Mouse (Mus musculus): ENCODE results near the gene Cbfa2t2.
A peak's percentile ranks its signal among the peaks of the same experiment; 100 is the strongest.
"Not testable (repeated sequence)": the region's sequence is repeated elsewhere in the genome, so short reads cannot be mapped to it uniquely, and the experiment has no call there.

The Cbfa2t2 gene

DNA sequence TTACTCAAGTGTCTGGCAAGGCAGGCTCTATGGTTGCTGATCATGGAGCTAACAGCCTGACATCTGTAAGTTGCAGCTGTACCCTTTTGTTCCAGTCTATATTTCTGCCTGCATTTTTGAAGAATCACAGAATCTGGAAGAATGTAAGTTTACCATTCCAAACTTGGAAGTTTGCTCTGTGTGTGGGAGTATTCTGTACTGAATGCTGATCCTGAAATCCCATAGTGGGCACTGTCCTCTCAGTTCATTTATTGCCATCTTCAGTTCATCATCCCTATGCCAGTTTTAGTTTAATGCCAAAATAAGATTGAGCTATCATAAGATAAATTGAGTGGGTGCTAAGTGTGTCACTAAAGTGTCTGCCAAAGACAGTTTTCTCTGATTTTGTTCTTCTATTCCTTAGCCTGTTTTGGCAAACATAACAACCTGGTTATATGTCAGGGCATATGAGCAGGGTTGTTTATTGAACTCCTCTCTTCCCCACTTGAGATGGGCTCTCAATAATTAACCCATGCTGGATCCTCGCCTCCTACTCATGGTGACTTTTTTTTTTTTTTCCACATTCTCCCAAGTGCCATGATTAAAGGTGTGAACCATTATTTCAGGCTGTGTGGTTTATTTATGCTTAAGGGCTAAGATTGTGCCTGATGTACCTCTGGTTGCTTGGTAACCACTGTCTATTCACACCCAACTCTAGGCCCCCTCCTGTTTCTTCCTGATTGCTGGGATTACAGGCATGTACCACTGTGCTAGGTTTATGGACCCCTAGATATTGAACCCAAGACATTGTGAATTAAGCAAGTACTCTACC, 38.2 kb downstream of the Cbfa2t2 start:
- no peak for DNase-seq

DNA sequence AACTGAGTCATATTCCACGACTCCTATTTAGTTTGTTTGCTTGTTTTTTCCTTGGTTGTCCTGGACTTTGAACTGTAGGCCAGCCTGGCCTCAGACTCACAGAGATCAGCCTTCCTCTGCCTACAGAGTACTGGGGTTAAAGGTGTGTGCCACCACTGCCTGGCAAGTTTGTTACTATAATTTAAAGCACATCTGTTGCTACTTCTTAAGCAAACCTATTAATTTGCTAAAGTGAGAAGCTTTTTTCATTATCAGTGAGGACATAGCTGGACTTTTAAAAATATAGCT, 38.7 kb downstream of the Cbfa2t2 start:
- DNase-seq = no peak

DNA sequence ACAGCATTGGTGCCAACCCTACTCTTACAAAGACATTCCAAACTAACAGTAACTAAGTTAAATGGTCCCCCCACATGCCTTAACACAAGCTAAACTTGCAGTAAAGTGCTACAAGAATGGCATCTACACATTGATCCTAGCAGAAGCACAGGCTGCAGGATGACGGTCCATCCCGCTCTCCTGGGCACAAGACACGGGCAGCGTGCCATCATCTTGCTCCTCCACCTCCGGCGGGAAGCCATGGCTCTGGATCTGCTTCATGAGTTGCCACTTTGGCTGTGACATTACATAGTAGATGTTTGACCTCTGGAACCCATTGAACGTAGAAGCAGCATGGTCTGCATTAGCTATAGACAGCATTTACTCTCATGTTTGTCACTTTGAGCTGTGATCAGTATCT, 39.6 kb downstream of the Cbfa2t2 start:
- DNase-seq = no peak

DNA sequence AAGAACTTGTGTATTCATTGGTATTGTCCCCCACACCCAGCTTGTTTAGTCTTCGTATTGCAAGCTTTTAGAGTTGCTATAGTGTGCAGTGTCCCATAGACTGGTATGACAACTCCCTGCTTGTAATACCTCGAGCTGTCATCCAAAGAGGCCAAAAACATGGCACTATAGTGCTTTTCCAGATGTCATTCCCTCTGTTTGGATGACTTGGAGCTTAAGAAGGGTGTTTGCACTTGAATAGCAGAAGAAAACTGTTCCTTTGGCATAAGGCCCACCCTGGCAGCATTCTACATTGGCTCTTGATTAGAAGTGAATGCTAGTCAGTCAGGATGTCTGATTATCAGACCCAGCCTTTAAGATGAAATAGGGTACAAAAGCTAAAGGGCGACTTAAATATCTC, 40.7 kb downstream of the Cbfa2t2 start:
- no peak for DNase-seq

DNA sequence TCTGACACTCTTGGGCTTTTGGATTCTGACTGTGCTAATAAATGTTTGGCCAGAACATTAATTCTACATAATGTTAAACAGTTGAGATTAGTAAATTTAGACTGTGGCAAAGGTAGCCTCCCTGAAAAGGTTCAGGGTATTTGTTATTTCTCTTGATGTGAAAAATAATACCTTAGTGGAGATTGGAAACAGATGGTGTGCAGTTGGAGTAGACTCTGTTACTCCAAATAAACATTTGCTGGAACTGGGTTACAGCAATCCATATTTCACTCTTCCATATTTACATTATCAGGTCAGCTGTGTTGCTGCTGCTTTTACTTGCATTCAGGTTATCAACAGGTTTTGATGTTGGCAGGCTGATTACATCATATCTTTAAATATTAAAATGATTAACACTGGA, 55.5 kb downstream of the Cbfa2t2 start:
- DNase-seq = no peak

DNA sequence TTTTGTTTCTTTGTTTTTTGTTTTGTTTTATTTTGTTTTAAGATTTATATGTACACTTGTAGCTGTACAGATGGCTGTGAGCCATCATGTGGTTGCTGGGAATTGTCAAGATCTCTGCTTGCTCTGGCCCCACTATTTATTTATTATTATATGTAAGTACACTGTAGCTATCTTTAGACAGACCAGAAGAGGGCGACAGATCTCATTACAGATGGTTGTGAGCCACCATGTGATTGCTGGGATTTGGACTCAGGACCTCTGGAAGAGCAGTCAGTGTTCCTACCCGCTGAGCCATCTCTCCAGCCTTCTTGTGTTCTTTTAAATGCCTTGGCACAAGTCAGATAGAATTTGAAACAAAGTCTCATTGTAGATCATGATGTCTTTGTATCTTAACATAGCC, 57.3 kb downstream of the Cbfa2t2 start:
- DNase-seq = not testable (repeated sequence)

DNA sequence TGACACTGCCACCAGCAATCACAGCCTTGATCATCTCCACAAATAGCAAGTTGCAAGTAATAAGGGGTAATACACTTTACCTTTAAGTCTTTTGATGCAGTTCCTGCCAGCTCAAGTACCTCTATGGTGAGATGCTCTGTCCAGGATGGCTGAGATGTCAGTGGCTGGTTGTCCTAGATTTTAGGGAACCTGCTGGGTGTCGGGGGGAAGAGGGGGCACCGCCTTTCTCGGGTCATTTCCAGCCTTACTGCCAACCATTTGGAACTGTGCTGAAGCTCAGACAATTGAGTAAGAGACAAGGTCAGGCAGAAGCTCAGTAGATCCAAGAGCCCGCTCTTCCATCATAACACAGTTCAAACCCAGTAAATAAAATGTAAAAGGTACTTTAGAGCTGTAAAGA, 58.7 kb downstream of the Cbfa2t2 start:
- no peak for DNase-seq

DNA sequence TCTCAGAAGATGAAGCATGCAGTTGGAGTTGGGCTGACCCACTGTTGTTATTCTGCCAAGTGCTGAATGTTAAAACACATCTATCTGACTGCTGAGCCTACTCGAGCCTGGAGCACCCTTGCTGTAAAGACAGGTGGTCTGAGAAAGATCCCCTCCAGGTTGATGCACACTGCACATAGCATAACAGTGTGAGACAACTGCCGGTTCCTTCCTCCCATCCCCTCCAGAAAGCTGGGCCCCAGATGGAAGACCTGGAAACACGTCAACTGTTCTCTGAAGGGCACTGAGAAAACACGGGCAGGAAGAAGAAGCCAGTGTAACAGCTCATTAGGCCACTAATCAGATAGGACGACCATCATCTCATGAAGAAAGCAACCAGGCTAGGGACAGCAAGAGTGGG, 62.3 kb downstream of the Cbfa2t2 start:
- no peak for DNase-seq

DNA sequence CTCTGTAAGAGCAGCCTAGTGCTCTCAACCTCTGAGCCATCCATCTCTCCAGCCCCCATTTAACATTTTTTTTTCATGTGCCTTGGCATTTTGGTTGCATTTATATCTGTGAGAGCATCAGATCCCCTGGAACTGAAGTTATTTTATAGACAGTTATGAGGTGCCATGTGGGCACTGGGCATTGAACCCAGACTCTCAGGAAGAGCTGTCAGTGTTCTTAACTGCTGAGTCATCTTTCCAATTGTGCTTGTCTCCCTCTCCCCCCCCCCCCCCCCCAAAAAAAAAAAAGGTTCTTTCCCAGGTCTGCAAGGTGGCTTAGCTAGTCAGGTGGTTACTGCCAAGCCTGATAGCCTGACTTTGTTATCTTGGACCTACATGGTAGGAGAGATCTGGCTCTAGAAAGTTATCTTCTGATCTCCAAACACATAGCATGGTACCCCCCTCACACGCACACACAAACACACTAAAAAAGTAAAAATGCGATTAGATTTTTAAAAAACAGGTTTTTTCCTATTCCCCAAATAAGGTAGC, 63.5 kb downstream of the Cbfa2t2 start:
- DNase-seq = no peak

DNA sequence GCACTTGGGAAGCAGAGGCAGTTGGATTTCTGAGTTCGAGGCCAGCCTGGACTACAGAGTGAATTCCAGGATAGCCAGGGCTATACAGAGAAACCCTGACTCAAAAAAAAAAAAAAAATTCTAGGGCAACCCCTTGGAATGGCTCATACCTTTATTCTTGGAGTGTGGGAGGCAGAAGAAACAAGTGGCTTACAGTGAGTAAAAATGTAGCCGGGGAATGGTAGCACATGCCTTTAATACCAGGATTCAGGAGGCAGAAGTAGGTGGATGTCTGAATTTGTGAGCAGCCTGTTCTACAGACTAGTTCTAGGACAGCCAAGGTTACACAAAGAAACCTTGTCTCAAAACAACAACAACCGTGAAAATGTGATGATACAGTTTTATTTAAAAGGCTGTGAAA, 64.5 kb downstream of the Cbfa2t2 start:
- no peak for DNase-seq

DNA sequence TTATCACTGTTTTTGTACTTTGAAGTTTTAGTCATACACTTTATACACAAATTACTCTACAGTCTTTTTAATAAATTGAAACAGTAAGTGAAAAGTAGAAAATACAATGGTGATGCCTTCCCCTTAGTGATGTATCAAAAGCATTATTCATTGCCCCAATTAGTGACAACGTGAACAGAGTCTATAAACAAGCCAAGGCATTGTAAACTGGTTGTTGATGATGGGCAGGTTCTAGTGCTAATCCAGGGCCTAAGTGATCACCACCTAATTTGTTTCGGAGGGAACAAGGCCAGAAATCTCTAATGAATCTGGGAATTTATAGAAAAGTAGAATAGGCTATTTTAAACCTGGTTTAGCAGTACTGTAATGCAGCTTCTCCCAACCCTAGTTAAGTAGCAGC, 70.8 kb downstream of the Cbfa2t2 start:
- no peak for DNase-seq

DNA sequence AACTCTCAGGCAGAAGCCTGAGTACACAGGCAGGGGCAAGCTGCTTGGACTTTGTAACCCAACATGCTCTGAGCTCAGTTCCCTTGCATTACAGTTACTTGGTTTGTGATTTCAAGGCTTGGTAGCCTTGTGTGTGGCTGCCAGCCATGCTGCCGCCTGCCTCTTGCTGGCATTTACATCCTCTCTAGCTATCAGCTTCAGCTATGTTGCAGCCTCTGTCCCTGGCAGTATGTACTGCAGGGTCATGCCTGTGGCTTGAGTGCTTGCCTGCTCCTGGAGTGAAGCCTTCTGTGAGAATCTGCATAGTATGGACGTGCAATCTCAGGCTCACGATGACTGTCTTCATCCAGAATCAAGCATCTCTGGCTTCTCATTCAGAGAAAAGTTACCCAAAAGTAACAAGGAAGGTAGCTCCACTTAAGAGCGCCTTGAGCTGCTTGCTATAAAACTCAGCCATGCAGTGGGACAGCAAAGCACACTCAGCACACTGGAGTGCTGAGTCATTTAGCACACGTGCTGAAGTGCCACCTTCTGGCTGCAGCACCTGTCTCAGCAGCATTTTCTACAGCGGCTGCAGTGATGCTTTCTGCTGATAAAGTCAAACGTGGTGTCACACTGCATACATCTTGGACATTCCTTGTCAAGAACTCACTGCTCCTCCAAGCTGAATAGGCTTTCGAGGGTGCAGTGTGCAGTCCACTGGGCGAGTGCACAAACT, 71.4 kb downstream of the Cbfa2t2 start:
- DNase-seq = peak; percentile 19 to 41

DNA sequence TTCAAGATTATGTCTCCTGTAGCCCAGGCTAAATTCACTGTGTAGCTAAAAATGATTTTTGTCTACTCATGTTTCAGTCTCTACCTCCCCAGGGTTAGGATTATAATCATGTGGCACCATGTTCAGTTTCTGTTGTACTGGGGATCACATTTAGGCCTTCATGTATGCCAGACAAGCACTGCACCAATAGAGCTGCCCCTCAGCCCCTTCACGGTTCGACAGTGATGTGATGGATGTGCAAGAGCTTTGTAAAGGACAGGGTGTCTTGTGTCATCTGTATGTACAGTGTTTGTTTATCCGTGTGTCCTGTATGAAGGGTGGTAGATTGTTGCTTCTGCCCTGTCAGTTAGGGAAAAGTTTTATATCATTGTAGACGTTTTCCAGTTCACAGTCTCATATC, 72.2 kb downstream of the Cbfa2t2 start:
- DNase-seq = no peak

DNA sequence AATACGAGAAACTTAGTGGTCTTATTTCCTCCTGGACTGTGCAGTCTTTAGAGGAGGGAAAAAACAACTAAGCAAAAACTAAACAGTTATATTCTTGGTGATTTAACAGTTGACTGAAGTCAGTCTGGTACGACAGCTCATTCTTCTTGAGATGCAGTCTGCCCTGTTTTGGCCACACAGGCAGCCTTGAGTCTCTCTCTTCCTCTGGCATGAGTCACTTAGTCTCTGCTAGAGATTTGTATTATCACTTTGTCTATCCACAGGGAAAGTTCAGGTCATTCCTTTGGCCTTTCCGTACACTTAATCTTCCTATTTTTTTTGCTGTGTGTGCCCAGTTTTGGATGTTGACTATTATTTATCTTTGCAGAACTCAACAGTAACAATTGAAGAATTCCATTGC, 73.9 kb downstream of the Cbfa2t2 start:
- DNase-seq = no peak

DNA sequence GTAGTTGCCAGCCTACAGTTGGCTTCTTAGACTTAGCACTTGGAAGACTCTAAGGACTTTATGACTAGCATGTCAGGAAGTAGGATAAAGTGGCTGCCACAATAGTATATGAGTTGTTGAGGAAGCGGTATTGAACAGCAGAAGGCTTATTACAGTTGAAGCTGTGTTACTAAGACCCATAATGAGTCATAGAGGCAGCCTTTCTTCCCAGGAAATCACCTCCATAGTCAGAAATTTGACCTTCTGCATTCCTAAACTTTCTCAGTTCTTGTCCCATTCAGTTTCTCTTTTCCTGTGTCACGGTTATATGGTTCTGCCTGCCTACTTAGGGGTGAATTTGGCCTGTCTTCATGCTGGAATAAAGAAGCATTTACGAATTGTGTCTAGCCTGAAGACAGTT, 80.7 kb downstream of the Cbfa2t2 start:
- no peak for DNase-seq

DNA sequence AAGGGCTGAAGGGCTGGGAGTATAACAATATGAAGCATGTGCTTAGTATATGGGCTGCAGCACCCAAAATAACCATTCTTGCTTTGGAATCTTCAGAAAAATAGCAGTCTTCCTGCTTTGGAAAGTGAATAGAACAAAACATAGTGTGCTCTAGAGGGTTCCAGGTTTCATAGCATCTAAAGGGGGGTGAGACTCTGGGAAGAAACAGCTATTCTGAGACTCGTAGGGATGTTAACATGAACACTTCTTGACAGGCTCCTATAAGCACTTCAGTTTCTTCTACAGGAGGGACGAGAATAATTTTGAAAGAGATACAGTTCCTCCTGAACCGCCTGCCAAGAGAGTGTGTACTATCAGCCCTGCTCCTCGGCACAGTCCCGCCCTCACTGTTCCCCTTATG, 81.1 kb downstream of the Cbfa2t2 start:
- DNase-seq = no peak

DNA sequence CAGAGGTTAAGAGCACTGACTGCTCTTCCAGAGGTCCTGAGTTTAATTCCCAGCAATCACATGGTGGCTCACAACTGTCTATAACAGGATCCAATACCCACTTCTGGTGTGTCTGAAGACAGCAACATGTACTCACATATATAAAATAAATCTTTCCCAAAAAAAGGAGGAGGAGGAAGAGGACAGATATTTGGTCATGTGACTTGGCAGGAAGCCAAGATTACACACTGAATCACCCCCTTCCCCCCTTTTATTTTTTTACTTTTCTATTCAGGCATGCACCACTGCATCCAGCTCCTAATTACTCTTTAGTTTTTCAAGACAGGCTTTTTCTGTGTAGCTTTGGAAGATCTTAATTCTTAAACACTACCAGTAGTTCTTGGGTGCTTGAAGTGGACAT, 85.2 kb downstream of the Cbfa2t2 start:
- DNase-seq = no peak

DNA sequence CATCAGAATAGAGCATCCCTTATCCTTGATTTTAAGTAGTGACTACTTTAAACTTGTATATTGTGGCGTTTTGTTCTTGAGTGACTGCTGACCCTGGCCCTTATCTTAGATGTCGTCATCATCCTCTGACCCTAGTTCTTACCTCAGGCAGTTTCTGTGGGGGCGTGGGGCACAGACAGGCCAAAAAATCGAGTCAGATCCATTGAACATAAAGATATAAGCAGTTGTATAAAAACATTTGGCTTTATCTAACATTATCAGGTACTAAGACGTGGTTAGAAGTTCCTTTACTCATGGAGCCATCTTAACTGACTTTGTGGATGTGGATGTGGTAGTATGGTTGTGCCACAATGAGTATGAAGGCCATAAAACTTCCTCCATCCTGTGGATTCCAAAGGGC, 86.1 kb downstream of the Cbfa2t2 start:
- no peak for DNase-seq

DNA sequence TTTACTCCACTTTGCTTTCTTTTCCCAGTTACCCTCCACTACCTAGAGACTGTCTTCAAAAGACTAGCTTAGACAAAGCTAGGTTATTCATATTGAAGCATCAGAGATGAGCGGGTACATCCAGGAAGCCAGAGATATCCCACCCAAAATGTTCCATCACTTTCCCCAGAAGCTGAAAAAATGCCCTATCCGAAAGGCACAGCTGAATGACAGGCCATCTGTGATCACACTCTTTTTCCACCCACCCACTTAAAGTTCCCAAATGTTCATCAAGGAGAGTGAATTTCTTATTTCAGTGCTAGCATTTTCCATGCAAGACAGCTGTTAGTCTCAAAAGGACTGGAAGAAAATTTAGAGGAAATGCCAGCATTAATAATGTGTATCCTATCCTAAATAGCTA, 89.0 kb downstream of the Cbfa2t2 start:
- DNase-seq = no peak

DNA sequence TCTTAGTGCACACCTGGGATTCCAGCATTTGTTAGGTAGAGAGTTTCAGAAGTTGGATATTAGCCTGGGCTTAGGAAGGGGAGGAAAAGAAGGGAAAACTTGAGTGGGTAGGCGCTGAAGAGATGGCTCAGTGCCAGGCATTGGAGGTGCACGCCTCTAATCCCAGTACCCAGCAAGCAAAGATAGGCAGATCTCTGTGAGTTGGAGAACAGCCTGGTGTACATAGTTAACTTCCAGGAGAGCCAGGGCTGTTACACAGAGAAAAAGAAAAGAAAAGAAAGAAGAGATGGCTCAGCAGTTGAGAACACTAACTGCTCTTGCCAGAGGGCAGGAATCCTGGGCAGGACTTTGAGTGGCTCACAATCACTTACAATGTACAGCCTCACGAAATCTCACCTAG, 90.2 kb downstream of the Cbfa2t2 start:
- DNase-seq = no peak

DNA sequence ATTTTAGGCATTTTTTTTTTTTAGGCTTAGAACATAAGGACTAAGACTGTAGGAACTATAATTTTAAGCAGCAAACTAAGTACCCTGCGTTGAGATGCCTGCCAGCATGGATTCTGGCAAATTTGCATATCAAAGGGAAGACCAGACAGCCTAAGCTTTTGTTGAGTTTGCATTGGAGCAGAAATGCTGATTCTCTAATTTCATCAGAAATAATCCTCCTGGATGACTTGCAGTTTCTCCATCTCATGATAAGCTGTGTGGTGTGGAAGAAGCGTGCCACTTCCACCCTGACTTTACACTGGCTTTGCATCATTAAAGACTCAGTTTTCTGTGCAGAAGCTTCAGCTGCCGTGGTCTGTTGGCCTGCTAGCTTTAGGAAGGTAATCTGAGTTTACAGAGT, 96.6 kb downstream of the Cbfa2t2 start:
- no peak for DNase-seq

DNA sequence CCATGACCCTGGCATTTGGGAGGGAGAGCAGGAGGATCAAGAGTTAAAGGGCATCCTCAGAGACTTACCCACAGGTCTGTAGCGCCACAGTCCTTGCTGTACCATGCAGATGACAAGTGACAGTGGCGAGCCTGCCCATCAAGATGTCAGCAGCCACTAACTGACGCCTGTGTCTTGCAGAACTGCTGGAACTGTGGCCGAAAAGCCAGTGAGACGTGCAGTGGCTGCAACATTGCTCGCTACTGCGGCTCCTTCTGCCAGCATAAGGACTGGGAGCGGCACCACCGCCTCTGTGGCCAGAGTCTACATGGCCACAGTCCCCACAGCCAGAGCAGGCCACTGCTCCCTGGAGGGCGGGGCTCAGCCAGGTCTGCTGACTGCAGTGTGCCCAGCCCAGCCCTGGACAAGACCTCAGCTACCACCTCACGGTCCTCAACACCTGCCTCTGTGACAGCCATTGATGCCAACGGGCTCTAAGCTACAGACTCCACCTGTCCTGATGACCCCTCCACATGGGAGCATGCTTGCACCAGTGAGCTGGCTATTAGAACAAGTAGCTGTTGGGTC, 98.5 kb downstream of the Cbfa2t2 start:
- DNase-seq = no peak

DNA sequence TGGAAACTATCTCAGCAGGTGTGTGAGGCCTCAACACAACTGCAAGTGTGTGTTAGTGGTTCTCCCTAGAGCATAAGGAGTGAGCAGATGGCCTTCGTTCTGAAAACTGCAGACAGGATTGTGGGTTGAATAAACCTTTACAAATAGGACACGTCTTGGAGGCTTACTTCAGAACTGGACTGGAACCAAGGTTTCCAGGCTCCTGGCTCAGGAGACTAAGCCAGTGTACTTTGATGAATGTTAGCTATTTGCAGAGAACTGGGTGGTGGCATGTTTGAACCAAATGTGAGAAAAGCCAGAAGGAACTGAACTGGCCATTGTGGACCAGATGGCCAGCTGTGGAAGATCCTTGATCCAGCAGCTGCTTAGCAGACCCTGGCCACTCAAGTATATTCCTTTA, 102.0 kb downstream of the Cbfa2t2 start:
- no peak for DNase-seq

DNA sequence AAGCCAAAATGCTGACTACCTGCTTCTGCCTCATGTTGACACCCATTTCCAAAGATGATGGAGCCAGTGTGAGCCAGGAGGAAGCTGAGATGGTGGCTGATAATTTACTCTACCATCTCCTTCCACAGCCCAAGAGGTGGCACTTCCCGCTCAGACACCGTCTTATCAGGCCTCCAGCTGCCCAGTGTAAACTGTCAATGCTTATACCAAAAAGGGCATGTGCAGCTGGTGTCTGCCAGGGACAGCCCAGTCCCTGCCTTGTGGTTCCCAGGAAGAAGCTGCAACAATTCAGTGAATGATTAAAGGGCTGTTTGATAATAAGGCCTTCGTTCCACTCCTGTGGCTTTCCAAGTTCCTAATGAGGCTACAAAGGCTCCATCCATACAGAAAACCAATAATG, 102.4 kb downstream of the Cbfa2t2 start:
- DNase-seq = no peak
